Comparison of ENCODE assay signal across 13 mouse cellular contexts in the genomic region with DNA sequence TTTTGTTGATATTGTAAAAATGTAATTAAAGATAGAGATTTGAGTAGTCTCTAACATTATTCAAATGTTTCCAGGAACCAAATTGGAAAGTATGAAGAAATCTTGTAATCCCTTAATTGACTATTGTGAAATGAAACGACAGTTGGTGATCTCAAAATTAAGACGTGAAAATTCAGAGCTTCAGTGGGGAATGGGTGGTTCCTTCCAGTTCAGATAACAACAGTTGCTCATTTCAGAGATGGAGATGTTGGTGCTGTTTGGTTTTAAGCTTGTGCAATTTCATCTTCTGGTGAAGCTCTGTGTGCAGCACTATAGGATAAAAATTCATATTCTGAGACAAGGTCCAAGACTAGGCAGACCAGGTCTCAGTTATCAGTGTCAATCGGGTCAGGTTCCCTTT. TPM values are rescaled to one million over a fixed set of nuclear protein-coding genes. Genes with fewer than 3 reads are reported as not detected.
"Had no signal": no experiment of that assay in that cellular context is flagged by ENCODE, and none has a peak within 500 bp of the region (broad histone marks: within the 10 kb centered on the region; RNA-seq: fewer than 3 reads in every experiment).

No protein-coding gene starts in this region.

- DNase-seq: liver, postnatal 0 days; lung, adult 2 months; lung, postnatal 14 days; lung, postnatal 36 days; right cerebral cortex, postnatal 14 days; thymus, adult 2 months; thymus, postnatal 36 days had no signal

- ATAC-seq: liver, postnatal 0 days; lung, postnatal 0 days; midbrain, embryonic 13.5 days; midbrain, embryonic 15.5 days had no signal

RNA-seq across cellular contexts. Expression of gene Tctex1d1, which starts 6.3 kb away (rescaled TPM):
- total RNA-seq: monocyte, adult 5-6 weeks; neutrophil, adult 5-6 weeks had no signal

RNA-seq across cellular contexts. Expression of gene Insl5, which starts 54.6 kb away (rescaled TPM):
- total RNA-seq: midbrain, postnatal 0 days; monocyte, adult 5-6 weeks; neutrophil, adult 5-6 weeks had no signal
